Mouse (Mus musculus) liver, embryonic 11.5 days (tissue): Measurements from ENCODE around the gene Kalrn. TPM values are rescaled to one million over a fixed set of nuclear protein-coding genes. Genes with fewer than 3 reads are reported as not detected.

Experiments used
- ATAC-seq: fragments of 200-750 bp; cut with Nextera tagmentation; replicated peaks from 2 replicates; pipeline ENCODE4 v1.8.0; 2017; ENCODE audit warnings: moderate number of reproducible peaks, mild to moderate bottlenecking, moderate TSS enrichment, moderate library complexity; ENCODE audit not compliant: low FRiP score
- DNase-seq: peaks from one replicate; pipeline ENCODE4 v3.0.0-alpha.2; 2017; ENCODE audit warnings: low spot score
- H3K27ac ChIP-seq: fragments of 300-500 bp; sonication (generic); 2 replicates; pipeline ENCODE4 v1.5.1; 2014; ENCODE audit warnings: mild to moderate bottlenecking, low read depth, low read length, control low read depth
- H3K27me3 ChIP-seq: fragments of 300-500 bp; sonication (generic); replicated peaks from 2 replicates; pipeline ENCODE4 v1.6.1; 2014; ENCODE audit warnings: low read length, mixed read lengths; ENCODE audit not compliant: control insufficient read depth, insufficient read depth
- H3K36me3 ChIP-seq: fragments of 300-500 bp; sonication (generic); 2 replicates; pipeline ENCODE4 v1.6.1; 2014; ENCODE audit warnings: mild to moderate bottlenecking, low read length, moderate library complexity, mixed read lengths; ENCODE audit not compliant: control insufficient read depth, insufficient read depth
- H3K4me1 ChIP-seq: fragments of 300-500 bp; sonication (generic); replicated peaks from 2 replicates; pipeline ENCODE4 v1.6.1; 2014; ENCODE audit warnings: low read length, mixed read lengths; ENCODE audit not compliant: control insufficient read depth, insufficient read depth
- H3K4me2 ChIP-seq: fragments of 300-500 bp; sonication (generic); 2 replicates; pipeline ENCODE4 v1.6.1; 2014; ENCODE audit warnings: mild to moderate bottlenecking, control low read depth, moderate library complexity
- H3K4me3 ChIP-seq: fragments of 300-500 bp; sonication (generic); 2 replicates; pipeline ENCODE4 v1.5.1; 2014; ENCODE audit warnings: low read depth, low read length, control low read depth
- H3K9ac ChIP-seq: fragments of 300-500 bp; sonication (generic); 2 replicates; pipeline ENCODE4 v1.6.1; 2014; ENCODE audit warnings: low read depth, low read length, control low read depth
- H3K9me3 ChIP-seq: fragments of 300-500 bp; sonication (generic); 2 replicates; pipeline ENCODE4 v1.6.1; 2016; ENCODE audit warnings: low read length, inconsistent platforms, mixed read lengths; ENCODE audit not compliant: control insufficient read depth
- WGBS: fragments of 180-500 bp; shearing (Covaris S2); extraction: QIAGEN DNeasy Blood & Tissue Kit; methylation state at CpG from one replicate; pipeline ENCODE4 v1.1.7; 2014; 5-methylcytosine and 5-hydroxymethylcytosine counted together
- polyA plus RNA-seq: library from polyadenylated mRNA; unstranded; fragments of >200 nt; fragmentation: Nextera tagmentation; extraction: Ambion mirVana; gene quantifications from 2 replicates; pipeline ENCODE4 v1.2.1, GENCODE M21; 2014

Kalrn gene
- polyA plus RNA-seq, 1 experiment from 2014 or later: 25.1 TPM

DNA sequence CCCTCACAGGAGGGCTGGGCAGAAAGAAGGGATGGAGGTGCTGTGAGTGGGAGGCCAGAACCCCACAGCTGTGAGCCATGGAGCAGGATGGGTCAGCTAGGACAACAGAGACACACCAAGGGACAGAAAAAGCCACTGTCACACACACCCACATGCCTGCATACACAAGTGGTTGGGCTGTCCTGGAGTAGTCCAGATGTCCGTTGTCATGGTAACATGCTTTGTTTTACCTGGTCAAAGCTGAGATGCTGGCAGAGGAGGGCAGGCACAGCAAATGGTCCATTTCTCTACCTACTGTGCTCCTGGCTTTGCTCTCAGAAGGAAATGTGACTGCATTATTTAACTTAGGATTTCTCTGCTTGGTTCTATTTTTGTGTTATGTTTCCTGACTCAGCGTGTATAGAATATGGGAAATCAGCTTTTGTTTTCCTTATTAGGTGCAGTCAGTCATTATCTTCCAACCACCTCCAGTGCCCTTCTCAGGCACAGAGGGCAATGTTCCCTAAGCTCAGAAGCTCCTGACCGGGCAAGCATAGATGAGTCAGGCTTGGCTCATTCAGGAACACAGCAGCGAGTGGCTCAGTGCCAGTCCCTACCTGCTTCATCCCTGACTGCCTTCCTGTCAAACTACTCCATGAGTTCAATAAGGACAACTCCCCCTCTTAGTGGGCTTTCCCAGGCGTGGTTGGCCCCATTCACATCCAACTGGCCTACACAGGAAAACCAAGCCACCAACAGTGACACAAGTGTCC lies 183.6 kb downstream of the Kalrn start:
- DNase-seq (no peak), ATAC-seq (no peak)
- Histone ChIP-seq H3K9ac (no peak overlapping the region), H3K9me3 (no peaks in the 10 kb centered on the region), H3K36me3 (no peaks in the 10 kb centered on the region), H3K4me3 (no peak overlapping the region), H3K27ac (no peak overlapping the region), H3K4me2 (no peak overlapping the region), H3K27me3 (no peaks in the 10 kb centered on the region), H3K4me1 (no peaks in the 10 kb centered on the region)
- WGBS: 72% methylated on average over 5 of the region's 5 CpGs

DNA sequence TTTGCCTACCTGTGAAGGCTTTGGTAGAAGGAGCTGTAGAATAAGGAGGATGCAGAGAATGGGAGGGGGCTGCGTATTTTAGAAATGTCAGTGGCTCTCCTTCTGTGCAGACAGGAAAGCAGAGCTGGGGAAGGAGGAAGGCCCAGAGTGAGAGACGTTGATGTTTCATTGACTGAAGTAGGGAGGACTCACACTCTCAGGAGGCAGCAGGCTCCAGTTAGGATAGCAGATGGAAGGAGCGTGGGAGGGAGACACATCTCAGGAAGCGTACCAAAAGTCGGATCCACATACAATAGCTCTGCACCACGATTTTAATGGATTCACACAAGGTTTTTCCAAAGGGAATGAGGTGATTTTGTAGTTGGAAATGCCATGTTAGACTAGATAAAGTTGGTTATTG lies 184.5 kb downstream of the Kalrn start:
- WGBS: 70% methylated on average over 6 of the region's 6 CpGs
- ATAC-seq (no peak), DNase-seq (no peak)
- H3K27me3 ChIP-seq: no peaks in the 10 kb centered on the region
- H3K4me3 ChIP-seq: no peak overlapping the region
- no peak overlapping the region for H3K27ac ChIP-seq
- H3K4me2 ChIP-seq: no peak overlapping the region
- no peak overlapping the region for H3K9ac ChIP-seq
- H3K4me1 ChIP-seq: no peaks in the 10 kb centered on the region
- no peaks in the 10 kb centered on the region for H3K9me3 ChIP-seq
- no peaks in the 10 kb centered on the region for H3K36me3 ChIP-seq

DNA sequence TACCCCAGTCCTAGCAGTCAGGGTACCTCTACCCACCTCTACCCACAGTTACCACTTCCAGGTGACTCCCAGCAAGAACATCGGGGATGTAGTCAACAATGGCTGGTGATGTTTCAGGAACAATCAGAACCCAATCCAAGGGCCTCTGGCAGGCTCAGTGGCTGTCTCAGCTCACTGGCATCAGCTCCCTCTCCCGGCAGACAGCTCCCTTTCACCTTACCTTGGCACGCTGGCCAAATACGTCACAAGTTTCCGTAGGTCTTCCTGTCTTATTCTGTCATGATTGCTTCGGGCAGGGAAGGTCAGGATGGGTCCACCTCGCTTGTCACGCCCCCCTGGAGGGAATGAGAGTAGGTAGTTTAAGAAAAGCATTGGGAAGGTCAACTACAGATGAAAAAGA lies 188.3 kb downstream of the Kalrn start:
- Histone ChIP-seq H3K9me3 (no peaks in the 10 kb centered on the region), H3K27ac (no peak overlapping the region), H3K4me1 (no peaks in the 10 kb centered on the region), H3K36me3 (no peaks in the 10 kb centered on the region), H3K4me3 (no peak overlapping the region), H3K4me2 (no peak overlapping the region), H3K9ac (no peak overlapping the region), H3K27me3 (no peaks in the 10 kb centered on the region)
- ATAC-seq (no peak), DNase-seq (no peak)
- 80% methylated on average over 8 of the region's 8 CpGs for WGBS

DNA sequence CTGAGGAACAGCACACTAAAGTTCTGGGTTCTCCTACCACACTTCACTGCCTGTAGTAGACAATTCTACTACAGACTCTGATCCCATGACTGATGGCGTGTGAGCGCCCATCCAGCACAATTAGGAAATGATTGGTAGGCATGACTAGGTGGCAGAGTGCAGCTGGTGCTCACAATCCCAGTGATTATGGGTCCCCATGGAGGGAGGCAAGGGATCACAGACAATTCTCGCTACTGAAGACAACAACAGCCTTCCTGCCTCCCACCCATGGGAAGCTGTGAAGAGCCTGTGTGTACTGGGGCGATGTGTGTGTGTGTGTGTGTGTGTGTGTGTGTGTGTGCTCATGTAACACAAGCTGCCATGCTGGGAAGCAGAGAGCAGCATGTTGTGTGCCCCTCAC lies 190.3 kb downstream of the Kalrn start:
- ATAC-seq: no peak
- Histone ChIP-seq H3K36me3 (no peaks in the 10 kb centered on the region), H3K9ac (no peak overlapping the region), H3K4me2 (no peak overlapping the region), H3K27ac (no peak overlapping the region), H3K27me3 (no peaks in the 10 kb centered on the region), H3K4me1 (no peaks in the 10 kb centered on the region), H3K9me3 (no peaks in the 10 kb centered on the region), H3K4me3 (no peak overlapping the region)
- DNase-seq: no peak
- 87% methylated on average over 4 of the region's 4 CpGs for WGBS

DNA sequence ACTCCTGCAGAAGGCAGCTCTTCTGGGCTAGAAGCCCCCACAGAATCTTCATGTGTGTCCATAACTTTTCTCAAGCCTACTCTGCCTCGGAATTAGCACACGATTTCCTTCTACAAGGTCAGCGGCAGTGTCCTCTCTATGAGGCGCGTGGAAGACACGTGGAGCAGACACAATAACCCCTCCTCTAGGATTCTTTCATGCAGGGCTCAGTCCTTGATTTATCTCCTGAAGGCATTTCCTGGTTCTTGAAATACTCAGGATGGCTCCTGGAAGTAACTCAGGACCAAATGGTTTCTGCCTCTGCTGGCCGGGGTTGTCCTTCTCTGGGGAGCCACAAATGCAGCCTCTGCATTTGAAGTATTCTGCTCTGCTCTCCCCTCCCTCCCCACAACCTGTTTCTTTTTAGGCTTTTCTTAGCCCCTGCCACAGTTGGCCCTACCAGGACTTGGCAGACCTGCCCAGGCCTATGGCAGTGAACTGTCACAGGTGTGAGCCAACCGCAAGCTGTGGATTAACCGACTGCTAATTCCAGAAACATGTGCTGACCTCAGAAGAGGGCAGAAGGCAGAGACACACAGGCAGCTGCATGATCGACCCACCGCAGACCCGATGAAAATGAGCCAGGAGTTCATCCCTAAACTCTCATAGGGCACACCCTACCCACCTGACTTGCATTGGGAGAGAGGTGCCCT lies 197.0 kb downstream of the Kalrn start:
- H3K36me3 ChIP-seq: no peaks in the 10 kb centered on the region
- no peaks in the 10 kb centered on the region for H3K27me3 ChIP-seq
- H3K4me1 ChIP-seq: no peaks in the 10 kb centered on the region
- 70% methylated on average over 12 of the region's 12 CpGs for WGBS
- H3K27ac ChIP-seq: no peak overlapping the region
- DNase-seq: no peak
- no peak overlapping the region for H3K9ac ChIP-seq
- H3K4me2 ChIP-seq: no peak overlapping the region
- H3K4me3 ChIP-seq: no peak overlapping the region
- no peak for ATAC-seq
- H3K9me3 ChIP-seq: no peaks in the 10 kb centered on the region

DNA sequence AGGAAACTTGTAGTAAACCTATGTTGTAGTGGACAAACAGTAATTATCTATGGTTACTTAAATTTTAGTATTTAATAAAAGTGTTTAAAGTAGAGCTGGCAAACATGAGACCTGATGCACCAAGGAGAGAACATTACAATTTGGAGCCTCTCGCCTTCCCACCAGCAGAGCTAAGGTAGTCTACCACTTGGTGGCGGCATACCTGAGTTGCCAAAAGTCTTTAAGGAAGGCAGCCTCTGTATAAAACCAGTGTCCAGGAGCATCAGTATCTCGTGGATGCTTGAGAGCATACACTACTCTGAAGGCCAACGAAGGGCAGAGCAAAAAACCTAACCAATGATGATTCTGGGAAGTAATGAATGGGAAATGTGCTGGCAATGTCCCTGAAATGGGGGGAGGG lies 199.8 kb downstream of the Kalrn start:
- ATAC-seq (no peak), DNase-seq (no peak)
- no peak overlapping the region for H3K4me2 ChIP-seq
- no peaks in the 10 kb centered on the region for H3K27me3 ChIP-seq
- no peaks in the 10 kb centered on the region for H3K4me1 ChIP-seq
- no peaks in the 10 kb centered on the region for H3K9me3 ChIP-seq
- no peaks in the 10 kb centered on the region for H3K36me3 ChIP-seq
- no peak overlapping the region for H3K27ac ChIP-seq
- 54% methylated on average over 4 of the region's 4 CpGs for WGBS
- H3K9ac ChIP-seq: no peak overlapping the region
- no peak overlapping the region for H3K4me3 ChIP-seq

DNA sequence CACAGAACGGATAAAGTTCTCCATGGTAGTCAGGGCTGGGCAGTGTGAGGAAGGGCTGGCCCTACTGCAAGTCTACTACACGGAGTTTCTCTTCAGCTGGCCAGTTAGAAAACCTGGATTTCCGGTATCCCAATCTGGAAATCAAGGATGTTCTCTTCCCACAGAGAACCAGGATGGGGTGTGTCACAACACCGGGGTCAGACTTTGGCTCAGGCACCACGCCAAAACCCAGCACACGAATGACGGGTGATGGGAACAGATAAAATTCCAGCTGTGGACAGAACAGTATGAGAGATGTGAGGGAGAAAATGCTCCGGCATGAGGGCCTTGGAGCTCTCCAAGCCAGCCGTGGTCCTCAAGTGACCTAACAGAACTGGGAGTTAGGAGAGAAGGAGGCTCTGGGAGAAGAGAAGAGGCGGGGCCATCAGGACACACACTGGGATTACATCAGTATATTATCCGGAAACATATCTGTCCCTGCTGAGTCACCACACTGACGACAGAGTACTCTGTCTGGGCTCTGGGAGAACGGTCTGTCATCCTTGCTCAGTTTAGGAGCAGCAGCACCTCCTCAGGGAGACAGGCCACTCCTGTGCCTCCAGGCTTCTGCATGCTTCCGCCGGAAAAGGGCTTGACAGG lies 201.1 kb downstream of the Kalrn start:
- H3K27me3 ChIP-seq: no peaks in the 10 kb centered on the region
- ATAC-seq (no peak), DNase-seq (no peak)
- no peaks in the 10 kb centered on the region for H3K4me1 ChIP-seq
- no peak overlapping the region for H3K4me3 ChIP-seq
- H3K4me2 ChIP-seq: no peak overlapping the region
- H3K27ac ChIP-seq: no peak overlapping the region
- no peak overlapping the region for H3K9ac ChIP-seq
- WGBS: 67% methylated on average over 15 of the region's 15 CpGs
- no peaks in the 10 kb centered on the region for H3K9me3 ChIP-seq
- H3K36me3 ChIP-seq: no peaks in the 10 kb centered on the region

DNA sequence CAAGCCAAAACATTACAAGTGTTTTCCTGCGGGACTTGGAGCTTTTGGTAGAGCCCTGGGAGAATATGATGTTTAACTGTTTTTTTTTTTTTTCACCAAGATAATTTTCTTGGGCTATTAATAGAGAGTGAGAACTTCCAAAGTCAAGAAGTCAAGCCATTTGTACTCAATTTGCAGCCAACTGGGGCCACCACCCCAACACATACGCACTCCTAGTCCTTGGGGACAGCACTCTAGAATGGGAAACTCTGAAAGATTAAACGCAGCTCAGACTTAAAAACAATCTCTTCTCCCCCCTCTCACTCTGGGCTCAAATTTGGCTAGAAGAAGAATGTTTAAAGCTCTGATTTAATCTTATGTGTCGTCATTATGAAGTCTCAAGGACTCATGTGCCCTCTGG lies 214.1 kb downstream of the Kalrn start:
- Histone ChIP-seq H3K9me3 (no peaks in the 10 kb centered on the region), H3K36me3 (no peaks in the 10 kb centered on the region), H3K4me3 (no peak overlapping the region), H3K4me1 (no peaks in the 10 kb centered on the region), H3K9ac (no peak overlapping the region), H3K27ac (no peak overlapping the region), H3K4me2 (no peak overlapping the region), H3K27me3 (no peaks in the 10 kb centered on the region)
- ATAC-seq: no peak
- WGBS: 78% methylated on average over 4 of the region's 4 CpGs
- no peak for DNase-seq
